Mouse (Mus musculus): ENCODE data around the gene Ptges3l. TPM values are rescaled to one million over a fixed set of nuclear protein-coding genes. Genes with fewer than 3 reads are reported as not detected.
"Not testable (repeated sequence)": the region's sequence is repeated elsewhere in the genome, so short reads cannot be mapped to it uniquely, and the experiment has no call there.

Ptges3l gene
- polyA plus RNA-seq, 1 experiment from 2014 or later = 35.5 TPM

DNA sequence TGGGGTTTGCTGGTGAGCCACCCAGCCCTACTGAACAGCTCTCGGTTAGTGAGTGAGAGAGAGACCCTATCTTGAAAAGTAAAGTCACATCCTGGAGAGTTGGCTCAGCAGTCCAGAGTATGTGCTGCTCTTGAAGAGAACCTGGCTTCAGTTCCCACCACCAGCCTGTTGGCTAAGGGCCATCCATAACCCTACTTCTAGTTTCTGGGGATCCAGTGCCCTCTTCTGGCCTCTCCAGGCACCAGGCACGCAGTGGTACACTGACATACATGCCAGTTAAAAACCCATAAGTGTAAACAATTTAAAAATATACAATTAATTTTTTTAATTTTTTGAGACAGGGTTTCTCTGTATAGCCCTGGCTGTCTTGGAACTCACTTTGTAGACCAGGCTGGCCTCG lies 25.3 kb upstream of the Ptges3l start:
- 0 out of 2 replicates have a peak, but pooled peaks cover 6% of the 10 kb centered on the region for H3K4me1 ChIP-seq (ENCODE audit: control insufficient read depth, insufficient read depth, low read length)
- ATAC-seq (ENCODE audit: low read depth) (no peak), DNase-seq (ENCODE audit: low spot score) (no peak)
- no peak overlapping the region for H3K27ac ChIP-seq (replicated peaks; ENCODE audit: low read depth, low read length)
- no peak overlapping the region for H3K9ac ChIP-seq (ENCODE audit: low read depth, low read length)
- no peaks in the 10 kb centered on the region for H3K9me3 ChIP-seq (ENCODE audit: control insufficient read depth, low read length)
- peaks cover 7% of the 10 kb centered on the region for H3K36me3 ChIP-seq (ENCODE audit: control insufficient read depth, insufficient read depth, low read length)
- no peaks in the 10 kb centered on the region for H3K27me3 ChIP-seq (replicated peaks; ENCODE audit: control insufficient read depth, insufficient read depth, low read length)
- 72% methylated on average over 2 of the region's 3 CpGs for WGBS
- no peak overlapping the region for H3K4me3 ChIP-seq (ENCODE audit: low read depth, low read length)
- H3K4me2 ChIP-seq (ENCODE audit: low read depth, low read length) = no peak overlapping the region

DNA sequence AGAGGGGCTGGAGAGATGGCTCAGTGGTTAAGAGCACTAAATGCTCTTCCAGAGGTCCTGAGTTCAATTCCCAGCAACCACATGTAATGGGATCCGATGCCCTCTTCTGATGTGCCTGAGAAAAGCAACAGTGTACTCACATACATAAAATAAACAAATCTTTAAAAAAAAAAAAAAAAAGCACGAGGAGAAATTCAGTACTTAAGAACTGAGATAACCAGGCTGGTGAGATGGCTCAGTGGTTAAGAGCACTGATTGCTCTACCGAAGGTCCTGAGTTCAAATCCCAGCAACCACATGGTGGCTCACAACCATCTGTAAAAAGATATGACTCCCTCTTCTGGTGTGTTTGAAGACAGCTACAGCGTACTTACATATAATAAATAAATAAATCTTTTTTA lies 24.5 kb upstream of the Ptges3l start:
- not testable (repeated sequence) for H3K9ac ChIP-seq (ENCODE audit: low read depth, low read length); H3K27me3 ChIP-seq (replicated peaks; ENCODE audit: control insufficient read depth, insufficient read depth, low read length); H3K27ac ChIP-seq (replicated peaks; ENCODE audit: low read depth, low read length); ATAC-seq (ENCODE audit: low read depth); H3K4me2 ChIP-seq (ENCODE audit: low read depth, low read length); H3K4me3 ChIP-seq (ENCODE audit: low read depth, low read length); DNase-seq (ENCODE audit: low spot score); H3K4me1 ChIP-seq (ENCODE audit: control insufficient read depth, insufficient read depth, low read length); H3K9me3 ChIP-seq (ENCODE audit: control insufficient read depth, low read length)
- 84% methylated on average over 4 of the region's 4 CpGs for WGBS
- H3K36me3 ChIP-seq (ENCODE audit: control insufficient read depth, insufficient read depth, low read length) = peaks cover 15% of the 10 kb centered on the region

DNA sequence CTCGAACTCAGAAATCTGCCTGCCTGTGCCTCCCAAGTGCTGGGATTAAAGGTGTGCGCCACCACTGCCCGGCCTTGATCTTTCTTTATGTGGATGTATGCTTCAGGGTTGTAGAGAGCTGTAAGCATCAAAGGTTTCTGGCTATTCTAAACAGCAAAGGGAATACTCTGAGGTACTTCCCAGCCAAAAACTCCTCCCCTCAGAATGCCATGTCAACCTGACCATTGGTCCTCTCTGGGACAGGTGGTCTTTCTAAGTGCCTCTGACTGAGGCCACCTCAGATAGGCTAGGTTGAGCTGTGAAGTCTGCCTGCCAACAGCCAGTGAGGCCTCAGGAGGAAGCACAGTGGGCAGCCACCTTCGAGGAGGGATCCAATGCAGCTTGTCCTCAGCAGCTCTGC lies 23.8 kb upstream of the Ptges3l start:
- DNase-seq (ENCODE audit: low spot score) (no peak), ATAC-seq (ENCODE audit: low read depth) (no peak)
- Histone ChIP-seq H3K4me1 (ENCODE audit: control insufficient read depth, insufficient read depth, low read length) (peaks cover under 1% of the 10 kb centered on the region; the same call in 1 of the 2 replicates), H3K4me3 (ENCODE audit: low read depth, low read length) (peak overlapping the region; percentile 24), H3K27me3 (replicated peaks; ENCODE audit: control insufficient read depth, insufficient read depth, low read length) (no peaks in the 10 kb centered on the region), H3K27ac (replicated peaks; ENCODE audit: low read depth, low read length) (no peak overlapping the region), H3K4me2 (ENCODE audit: low read depth, low read length) (peak overlapping the region; percentile 49), H3K9me3 (ENCODE audit: control insufficient read depth, low read length) (no peaks in the 10 kb centered on the region), H3K9ac (ENCODE audit: low read depth, low read length) (peak overlapping the region; percentile 48; the same call in 1 of the 2 replicates), H3K36me3 (ENCODE audit: control insufficient read depth, insufficient read depth, low read length) (peaks cover 22% of the 10 kb centered on the region)
- 80% methylated on average over 4 of the region's 4 CpGs for WGBS

DNA sequence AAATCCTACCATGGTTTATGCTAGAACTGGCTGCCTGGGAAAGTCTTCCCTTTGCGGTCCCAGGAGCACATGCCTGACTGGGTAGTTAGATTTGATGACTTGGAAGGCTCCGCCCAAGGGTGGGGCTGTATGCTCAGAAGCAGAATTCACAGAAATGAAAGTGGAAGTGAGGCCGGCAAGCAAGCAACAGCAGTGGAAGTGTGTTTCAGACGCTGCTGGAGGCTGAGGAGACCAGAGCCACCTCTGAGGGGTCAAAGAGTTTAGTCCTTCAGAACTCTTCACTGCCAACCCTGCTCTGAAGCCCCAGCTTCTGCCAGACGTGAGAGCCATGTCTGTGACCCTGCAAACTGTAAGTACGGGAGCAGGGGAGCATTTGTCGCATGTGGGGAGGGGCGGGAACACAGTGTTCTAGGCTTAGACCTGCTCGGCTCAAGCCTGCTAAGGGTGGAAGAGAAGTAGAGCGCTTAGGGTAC lies 23.2 kb upstream of the Ptges3l start, which contains the start of gene Ifi35:
Gene Ifi35, plus strand, starts transcription at position 134 of the 473 bp plus-strand sequence.
- peaks cover 6% of the 10 kb centered on the region for H3K4me1 ChIP-seq (ENCODE audit: control insufficient read depth, insufficient read depth, low read length)
- H3K27me3 ChIP-seq (replicated peaks; ENCODE audit: control insufficient read depth, insufficient read depth, low read length) = no peaks in the 10 kb centered on the region
- WGBS = 26% methylated on average over 10 of the region's 10 CpGs
- H3K4me2 ChIP-seq (ENCODE audit: low read depth, low read length) = peak within 1 kb of the TSS; percentile 49
- DNase-seq (ENCODE audit: low spot score) (peak; percentile 92), ATAC-seq (ENCODE audit: low read depth) (peak; percentile 76)
- H3K4me3 ChIP-seq (ENCODE audit: low read depth, low read length) = peak within 1 kb of the TSS; percentile 24
- peak within 1 kb of the TSS; percentile 41 for H3K27ac ChIP-seq (replicated peaks; ENCODE audit: low read depth, low read length)
- no peaks in the 10 kb centered on the region for H3K9me3 ChIP-seq (ENCODE audit: control insufficient read depth, low read length)
- peak within 1 kb of the TSS; percentile 48 for H3K9ac ChIP-seq (ENCODE audit: low read depth, low read length)
- H3K36me3 ChIP-seq (ENCODE audit: control insufficient read depth, insufficient read depth, low read length) = peaks cover 27% of the 10 kb centered on the region

DNA sequence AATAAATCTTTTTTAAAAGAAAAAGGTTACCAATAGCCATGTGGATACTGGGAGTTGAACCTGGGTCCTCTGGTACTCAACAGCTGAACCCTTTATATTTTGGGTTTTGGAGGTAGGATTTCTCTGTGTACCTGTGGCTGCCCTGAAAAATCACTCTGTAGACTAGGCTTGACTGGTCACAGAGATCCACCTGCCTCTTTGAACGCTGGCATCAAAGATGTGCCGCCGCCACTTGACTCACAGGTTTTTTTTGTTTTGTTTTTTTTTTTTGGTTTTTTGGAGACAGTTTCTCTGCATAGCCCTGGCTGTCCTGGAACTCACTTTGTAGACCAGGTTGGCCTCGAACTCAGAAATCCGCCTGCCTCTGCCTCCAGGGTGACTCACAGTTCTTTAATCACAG lies 22.7 kb upstream of the Ptges3l start:
- DNase-seq (ENCODE audit: low spot score) = no peak
- Histone ChIP-seq H3K27me3 (replicated peaks; ENCODE audit: control insufficient read depth, insufficient read depth, low read length) (no peaks in the 10 kb centered on the region), H3K36me3 (ENCODE audit: control insufficient read depth, insufficient read depth, low read length) (peaks cover 28% of the 10 kb centered on the region), H3K9ac (ENCODE audit: low read depth, low read length) (no peak overlapping the region; the same call in 1 of the 2 replicates), H3K9me3 (ENCODE audit: control insufficient read depth, low read length) (no peaks in the 10 kb centered on the region), H3K27ac (replicated peaks; ENCODE audit: low read depth, low read length) (no peak overlapping the region), H3K4me2 (ENCODE audit: low read depth, low read length) (peak overlapping the region; percentile 49; the same call in 1 of the 2 replicates), H3K4me1 (ENCODE audit: control insufficient read depth, insufficient read depth, low read length) (peaks cover 10% of the 10 kb centered on the region), H3K4me3 (ENCODE audit: low read depth, low read length) (peak overlapping the region; percentile 24; the same call in 1 of the 2 replicates)
- no peak for ATAC-seq (ENCODE audit: low read depth)
- 84% methylated on average over 5 of the region's 5 CpGs for WGBS

DNA sequence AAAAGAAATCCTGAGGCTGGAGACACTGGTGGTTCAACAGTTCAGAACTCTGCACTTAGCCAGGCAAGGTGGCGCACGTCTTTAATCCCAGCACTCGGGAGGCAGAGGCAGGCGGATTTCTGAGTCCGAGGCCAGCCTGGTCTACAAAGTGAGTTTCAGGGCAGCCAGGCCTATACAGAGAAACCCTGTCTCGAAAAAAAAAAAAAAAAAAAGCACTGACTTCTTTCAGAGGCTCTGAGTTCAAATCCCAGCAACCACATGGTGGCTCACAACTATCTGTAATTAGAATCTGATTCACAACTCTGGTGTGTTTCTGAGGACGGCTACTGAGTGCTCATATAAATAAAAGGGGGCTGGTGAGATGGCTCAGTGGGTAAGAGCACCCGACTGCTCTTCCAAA lies 21.7 kb upstream of the Ptges3l start:
- H3K4me1 ChIP-seq (ENCODE audit: control insufficient read depth, insufficient read depth, low read length) = peaks cover 10% of the 10 kb centered on the region
- 88% methylated on average over 8 of the region's 8 CpGs for whole genome bisulfite sequencing
- H3K9me3 ChIP-seq (ENCODE audit: control insufficient read depth, low read length); H3K27me3 ChIP-seq (replicated peaks; ENCODE audit: control insufficient read depth, insufficient read depth, low read length); H3K4me2 ChIP-seq (ENCODE audit: low read depth, low read length); H3K27ac ChIP-seq (replicated peaks; ENCODE audit: low read depth, low read length); DNase-seq (ENCODE audit: low spot score); H3K4me3 ChIP-seq (ENCODE audit: low read depth, low read length); H3K9ac ChIP-seq (ENCODE audit: low read depth, low read length); ATAC-seq (ENCODE audit: low read depth): not testable (repeated sequence)
- peaks cover 28% of the 10 kb centered on the region for H3K36me3 ChIP-seq (ENCODE audit: control insufficient read depth, insufficient read depth, low read length)

DNA sequence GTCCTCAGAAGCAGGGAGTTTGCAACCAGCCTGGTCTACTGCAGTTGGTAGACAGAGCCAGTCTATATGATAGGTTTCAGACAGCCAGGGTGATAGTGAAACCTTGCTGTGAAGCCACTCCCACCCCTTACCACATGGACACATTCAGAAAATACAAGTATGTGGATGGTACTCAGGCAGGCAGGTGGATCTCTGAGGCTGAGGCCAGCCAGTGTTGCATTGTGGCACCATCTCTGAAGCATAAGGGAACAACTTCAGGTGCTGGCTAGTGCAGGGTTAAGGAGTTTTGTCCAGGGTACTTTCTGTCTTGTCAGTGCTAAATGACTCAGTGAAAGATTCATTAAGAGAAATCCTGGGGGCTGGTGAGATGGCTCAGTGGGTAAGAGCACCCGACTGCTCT lies 21.2 kb upstream of the Ptges3l start:
- H3K27me3 ChIP-seq (replicated peaks; ENCODE audit: control insufficient read depth, insufficient read depth, low read length) = no peaks in the 10 kb centered on the region
- no peaks in the 10 kb centered on the region for H3K9me3 ChIP-seq (ENCODE audit: control insufficient read depth, low read length)
- H3K4me2 ChIP-seq (ENCODE audit: low read depth, low read length) = no peak overlapping the region
- no peak overlapping the region for H3K4me3 ChIP-seq (ENCODE audit: low read depth, low read length)
- no peak overlapping the region for H3K27ac ChIP-seq (replicated peaks; ENCODE audit: low read depth, low read length)
- ATAC-seq (ENCODE audit: low read depth) = no peak
- peaks cover 28% of the 10 kb centered on the region for H3K36me3 ChIP-seq (ENCODE audit: control insufficient read depth, insufficient read depth, low read length)
- no peak for DNase-seq (ENCODE audit: low spot score)
- H3K9ac ChIP-seq (ENCODE audit: low read depth, low read length) = no peak overlapping the region
- peaks cover 10% of the 10 kb centered on the region for H3K4me1 ChIP-seq (ENCODE audit: control insufficient read depth, insufficient read depth, low read length)
- 92% methylated on average over 1 of the region's 1 CpGs for WGBS

DNA sequence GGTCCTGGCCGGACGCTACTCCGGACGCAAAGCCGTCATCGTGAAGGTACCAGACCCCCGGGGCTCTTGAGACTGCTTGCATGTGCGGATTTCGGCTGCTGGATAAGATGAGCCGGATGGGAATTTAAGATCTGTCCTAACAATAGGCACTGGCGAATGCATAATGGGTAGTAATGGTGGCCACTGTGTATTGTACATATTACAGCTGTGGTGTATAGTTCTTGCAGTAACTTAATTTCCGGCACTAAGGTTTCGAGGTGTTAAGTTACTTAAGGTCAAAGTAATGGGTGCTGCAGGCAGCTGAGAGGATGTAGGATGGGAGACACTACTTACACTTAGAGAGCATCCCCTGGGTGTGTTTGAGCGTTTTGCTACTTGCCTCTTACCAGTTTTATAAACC lies 17.6 kb upstream of the Ptges3l start:
- DNase-seq (ENCODE audit: low spot score) (no peak), ATAC-seq (ENCODE audit: low read depth) (no peak; the same call in 1 of the 2 replicates)
- peak overlapping the region; percentile 94 for H3K27ac ChIP-seq (replicated peaks; ENCODE audit: low read depth, low read length)
- WGBS = 2% methylated on average over 14 of the region's 14 CpGs
- H3K27me3 ChIP-seq (replicated peaks; ENCODE audit: control insufficient read depth, insufficient read depth, low read length) = no peaks in the 10 kb centered on the region
- H3K36me3 ChIP-seq (ENCODE audit: control insufficient read depth, insufficient read depth, low read length) = peaks cover 28% of the 10 kb centered on the region
- peaks cover 10% of the 10 kb centered on the region for H3K4me1 ChIP-seq (ENCODE audit: control insufficient read depth, insufficient read depth, low read length)
- H3K4me2 ChIP-seq (ENCODE audit: low read depth, low read length) = peak overlapping the region; percentile 80
- H3K9me3 ChIP-seq (ENCODE audit: control insufficient read depth, low read length) = no peaks in the 10 kb centered on the region
- H3K4me3 ChIP-seq (ENCODE audit: low read depth, low read length) = peak overlapping the region; percentile 83
- H3K9ac ChIP-seq (ENCODE audit: low read depth, low read length) = peak overlapping the region; percentile 98

DNA sequence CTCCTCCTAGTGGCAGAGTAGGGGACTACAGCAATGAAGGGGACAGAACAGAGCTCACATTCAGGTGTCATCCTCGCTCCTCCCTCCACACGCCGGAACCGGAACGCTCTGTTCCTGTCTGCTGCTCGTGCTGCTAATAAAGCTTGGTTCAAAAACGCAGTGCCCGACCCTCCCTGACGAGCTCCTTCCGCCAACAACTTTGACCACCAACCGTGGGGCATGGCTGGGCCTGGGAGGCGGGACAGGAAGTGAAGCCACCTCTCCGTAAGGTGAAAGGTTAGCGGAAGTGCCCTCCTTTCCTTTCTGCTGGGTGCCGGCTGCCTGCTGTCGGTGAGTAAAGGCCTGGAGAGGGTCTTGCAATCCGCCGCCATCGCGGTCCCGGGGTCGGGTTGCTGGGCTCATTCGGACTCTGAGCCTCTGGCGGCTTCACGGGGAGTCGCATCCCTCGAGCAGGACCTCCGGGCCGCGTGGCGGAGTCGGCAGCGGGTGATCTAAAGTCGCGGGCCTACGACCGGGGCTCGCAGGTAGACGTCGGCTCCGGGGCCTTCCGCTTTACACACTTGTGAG lies 17.1 kb upstream of the Ptges3l start, which contains the start of gene Rpl27:
Gene Rpl27, plus strand, starts transcription at position 172 of the 567 bp plus-strand sequence.
- Histone ChIP-seq H3K4me3 (ENCODE audit: low read depth, low read length) (peak within 1 kb of the TSS; percentile 83), H3K27me3 (replicated peaks; ENCODE audit: control insufficient read depth, insufficient read depth, low read length) (no peaks in the 10 kb centered on the region), H3K9ac (ENCODE audit: low read depth, low read length) (peak within 1 kb of the TSS; percentile 98), H3K9me3 (ENCODE audit: control insufficient read depth, low read length) (no peaks in the 10 kb centered on the region), H3K27ac (replicated peaks; ENCODE audit: low read depth, low read length) (peak within 1 kb of the TSS; percentile 94), H3K4me2 (ENCODE audit: low read depth, low read length) (peak within 1 kb of the TSS; percentile 80), H3K4me1 (ENCODE audit: control insufficient read depth, insufficient read depth, low read length) (peaks cover 10% of the 10 kb centered on the region), H3K36me3 (ENCODE audit: control insufficient read depth, insufficient read depth, low read length) (peaks cover 28% of the 10 kb centered on the region)
- ATAC-seq (ENCODE audit: low read depth) = peak; percentile 99
- WGBS = under 1% methylated on average over 41 of the region's 42 CpGs
- peak; percentile 100 for DNase-seq (ENCODE audit: low spot score)
